In the genomic region with DNA sequence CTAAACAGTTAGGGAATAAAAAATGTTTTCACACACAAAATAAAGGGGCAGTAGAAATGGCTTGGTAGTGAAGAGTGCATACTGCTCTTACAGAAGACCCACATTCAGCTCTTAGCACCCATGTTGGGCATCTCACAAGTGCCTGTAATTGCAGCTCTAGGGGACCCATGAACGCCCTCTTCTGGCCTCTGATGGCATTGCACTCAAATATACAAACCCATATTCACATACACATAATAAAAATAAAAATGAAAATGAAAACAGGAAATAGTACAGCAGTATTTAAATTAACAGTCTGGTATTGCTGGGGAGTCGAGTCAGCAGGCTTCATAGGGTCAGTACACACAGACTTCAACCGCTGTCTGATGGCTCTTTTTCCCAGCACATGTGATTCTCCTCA, we compare ENCODE assay signal across 16 mouse cellular contexts. TPM values are rescaled to one million over a fixed set of nuclear protein-coding genes. Genes with fewer than 3 reads are reported as not detected.
A peak's percentile ranks its signal among the peaks of the same experiment; 100 is the strongest.
DNase-seq lines count a peak whose midpoint lies in the region; ATAC-seq and TF ChIP-seq lines count a peak whose summit lies in the region.
"Had no signal": no experiment of that assay in that cellular context is flagged by ENCODE, and none has a peak within 500 bp of the region (broad histone marks: within the 10 kb centered on the region; RNA-seq: fewer than 3 reads in every experiment).

No protein-coding gene starts in this region.

- peak; percentile 42 for TF ChIP-seq CTCF in liver, embryonic 14.5 days (IDR thresholded peaks at IDR 0.05; ENCODE audit: low read depth)
- peak; percentile 22 for TF ChIP-seq CTCF in ES-Bruce4 (IDR thresholded peaks at IDR 0.05; ENCODE audit: low read depth, low read length)

- H3K4me1 ChIP-seq in liver, embryonic 14.5 days (replicated peaks; ENCODE audit: control insufficient read depth in 2 of 2, insufficient read depth in 2 of 2, low read length in 1 of 2): no peaks in the 10 kb centered on the region; a peak in 1 of 4 replicates
- H3K4me1 ChIP-seq in ES-Bruce4 (ENCODE audit: control insufficient read depth, insufficient read depth, low read length): no peaks in the 10 kb centered on the region
- H3K4me1 ChIP-seq: embryonic facial prominence, embryonic 12.5 days had no signal

- no peaks in the 10 kb centered on the region for H3K27me3 ChIP-seq in liver, embryonic 14.5 days (ENCODE audit: control insufficient read depth, insufficient read depth, low read length)
- no peaks in the 10 kb centered on the region for H3K27me3 ChIP-seq in ES-Bruce4 (ENCODE audit: control insufficient read depth, insufficient read depth, low read length, poor library complexity, severe bottlenecking)
- H3K27me3 ChIP-seq: embryonic facial prominence, embryonic 12.5 days had no signal

- no peak for TF ChIP-seq EP300 in liver, embryonic 14.5 days (IDR thresholded peaks at IDR 0.05; ENCODE audit: low read depth)
- TF ChIP-seq EP300 in ES-Bruce4 (IDR thresholded peaks at IDR 0.05; ENCODE audit: insufficient read depth, low read depth, low read length): no peak

- no peak for ATAC-seq in liver, embryonic 14.5 days (ENCODE audit: insufficient read depth)
- peak; percentile 48 for ATAC-seq in megakaryocyte progenitor cell, adult 5-6 weeks (replicated peaks; ENCODE audit: poor library complexity)
- ATAC-seq in inflammation-experienced regulatory T-cells, adult 6 months: no peak

- WGBS in liver, embryonic 14.5 days (ENCODE audit: insufficient replicate concordance): 34% methylated on average over 3 of the region's 3 CpGs

- no peak overlapping the region for H3K9ac ChIP-seq in liver, embryonic 14.5 days (replicated peaks)
- no peak overlapping the region for H3K9ac ChIP-seq in ES-Bruce4 (ENCODE audit: low read depth, poor library complexity, severe bottlenecking)
- H3K9ac ChIP-seq: embryonic facial prominence, embryonic 12.5 days had no signal

- no peak overlapping the region for H3K4me3 ChIP-seq in liver, embryonic 14.5 days (ENCODE audit: insufficient read depth in 1 of 2, low read depth in 2 of 2, low read length in 2 of 2)
- no peak overlapping the region for H3K4me3 ChIP-seq in ES-Bruce4 (ENCODE audit: low read depth, low read length)
- H3K4me3 ChIP-seq: embryonic facial prominence, embryonic 12.5 days had no signal

- intact Hi-C loops in heart, postnatal 36 days (cut with DNase I): loop anchor here (5.0 kb wide), 1 partner anchor 200 kb away; the partner anchor contains the start of gene Tmtc1

- peak; percentile 14 for DNase-seq in heart, adult 11 months
- no peak for DNase-seq in heart, postnatal 36 days
- DNase-seq in liver, embryonic 14.5 days (ENCODE audit: low read depth in 3 of 3, low spot score in 3 of 3): no peak
- DNase-seq in liver: no peak
- no peak for DNase-seq in urinary bladder, postnatal 25 days (ENCODE audit: low spot score)
- DNase-seq: adrenal gland, postnatal 36 days; cerebellum, postnatal 36 days; heart, adult 18-20 months; kidney, postnatal 14 days; midbrain, embryonic 14.5 days; thymus, postnatal 25 days had no signal

- H3K4me2 ChIP-seq in liver, embryonic 14.5 days (ENCODE audit: low read depth): no peak overlapping the region
- H3K4me2 ChIP-seq: embryonic facial prominence, embryonic 12.5 days had no signal

- no peak for TF ChIP-seq POLR2A in ES-Bruce4 (IDR thresholded peaks at IDR 0.05; ENCODE audit: insufficient read depth, low read length)

- H3K27ac ChIP-seq in liver, embryonic 14.5 days: no peak overlapping the region
- H3K27ac ChIP-seq in ES-Bruce4 (ENCODE audit: insufficient read depth, low read length): no peak overlapping the region
- H3K27ac ChIP-seq: embryonic facial prominence, embryonic 12.5 days; macrophage had no signal

- H3K36me3 ChIP-seq in liver, embryonic 14.5 days (replicated peaks; ENCODE audit: control insufficient read depth, insufficient read depth, low read depth): no peaks in the 10 kb centered on the region
- no peaks in the 10 kb centered on the region for H3K36me3 ChIP-seq in ES-Bruce4 (ENCODE audit: control insufficient read depth, insufficient read depth, low read length, poor library complexity, severe bottlenecking)
- H3K36me3 ChIP-seq: embryonic facial prominence, embryonic 12.5 days had no signal

- no peaks in the 10 kb centered on the region for H3K9me3 ChIP-seq in liver, embryonic 14.5 days (ENCODE audit: control insufficient read depth, low read length)
- H3K9me3 ChIP-seq in ES-Bruce4 (replicated peaks; ENCODE audit: control insufficient read depth, insufficient read depth, low read length, poor library complexity, severe bottlenecking): no peaks in the 10 kb centered on the region
- H3K9me3 ChIP-seq: embryonic facial prominence, embryonic 12.5 days had no signal

RNA-seq across cellular contexts. Expression of gene Ergic2, which starts 30.1 kb away (rescaled TPM):
- total RNA-seq in heart, postnatal 36 days (2021): 10 to 100 TPM; 61.6 to 63.1 TPM
- polyA plus RNA-seq in liver, embryonic 14.5 days (2012; rRNA removed): 24.8 and 36.1 TPM in 2 replicates
- polyA plus RNA-seq in liver, embryonic 14.5 days (2014; fragmentation: Nextera tagmentation; extraction: Ambion mirVana): 96.0 and 104 TPM in 2 replicates
- polyA plus RNA-seq in ES-Bruce4 (2011; ENCODE audit: insufficient read depth, insufficient read length, low read depth, missing spikeins): 110 and 119 TPM in 2 replicates
- total RNA-seq in megakaryocyte progenitor cell, adult 5-6 weeks (2015): 77.6 and 78.2 TPM in 2 replicates
- 113 and 134 TPM in 2 replicates for total RNA-seq in megakaryocyte progenitor cell, adult 5-6 weeks (2017)
- 100 to 1,000 TPM; 174 to 189 (median 182) TPM for polyA plus RNA-seq in inflammation-experienced regulatory T-cells, adult 6 months (2017; shearing (Covaris generic))
